Mouse (Mus musculus): ENCODE results near the gene Tmcc3.
A peak's percentile ranks its signal among the peaks of the same experiment; 100 is the strongest.

Tmcc3 gene

DNA sequence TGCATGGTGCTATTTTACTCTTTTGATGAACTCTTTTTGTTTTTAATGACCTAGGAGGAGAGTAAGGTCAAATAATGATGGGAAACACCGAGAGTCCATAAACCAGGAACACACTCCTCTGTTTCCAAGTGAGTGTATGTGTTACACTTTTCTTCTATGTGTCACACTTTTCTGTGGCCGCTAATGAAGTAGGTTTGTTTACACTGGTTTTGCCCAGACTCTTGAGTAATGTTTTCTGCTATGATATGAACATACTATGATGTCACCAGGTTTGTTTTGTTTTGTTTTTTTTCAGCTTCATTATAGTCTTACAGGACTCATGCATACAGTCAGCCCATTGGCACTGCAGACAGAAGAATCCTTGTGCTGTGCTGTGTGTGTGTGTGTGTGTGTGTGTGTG is 243.6 kb downstream of the Tmcc3 start:
- no peak for DNase-seq

- no peak for DNase-seq
Measured at GRCm38 (mm10) chr10:94557428-94558149, 245.8 kb downstream of the Tmcc3 start.

DNA sequence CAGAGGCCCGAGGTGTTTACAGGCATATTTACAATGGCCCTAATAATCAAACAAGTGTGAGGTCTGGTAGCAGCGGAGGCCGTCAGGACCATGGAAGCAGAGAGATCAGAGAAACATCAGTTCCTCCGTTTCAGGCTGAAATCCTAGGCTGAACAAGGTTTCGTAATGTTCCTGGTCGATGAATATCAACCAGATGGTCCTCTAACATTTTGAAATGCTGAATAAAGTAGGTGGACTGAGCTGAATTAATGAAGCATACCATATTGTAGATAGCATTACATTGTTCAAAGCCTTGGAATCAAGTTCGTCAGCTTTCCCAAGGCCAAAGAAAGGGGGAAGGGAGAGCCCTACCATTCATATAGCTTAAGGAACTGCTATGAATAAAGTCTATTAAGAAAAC is 247.1 kb downstream of the Tmcc3 start:
- no peak for DNase-seq

GRCm38 (mm10) chr10:94561351-94561750 is 249.6 kb downstream of the Tmcc3 start:
- no peak for DNase-seq

DNA sequence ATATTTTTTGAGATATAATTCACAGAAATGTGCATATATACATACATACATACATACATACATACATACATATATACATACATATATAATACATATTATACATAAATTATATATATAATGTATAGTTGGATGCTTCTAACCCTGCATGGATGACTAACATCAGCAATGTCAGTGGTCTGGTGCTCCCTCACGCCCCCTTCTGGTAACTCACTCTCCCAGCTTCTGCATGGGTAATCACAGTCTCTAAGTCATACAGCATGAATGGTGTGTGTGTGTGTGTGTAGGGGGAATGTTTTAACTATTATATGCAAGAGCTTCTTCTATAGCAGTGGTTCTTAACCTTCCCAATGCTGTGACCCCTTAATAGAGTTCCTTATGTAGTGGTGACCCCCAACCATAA is 250.4 kb downstream of the Tmcc3 start:
- no peak for DNase-seq

GRCm38 (mm10) chr10:94562991-94563390 is 251.2 kb downstream of the Tmcc3 start:
- DNase-seq: no peak

DNA sequence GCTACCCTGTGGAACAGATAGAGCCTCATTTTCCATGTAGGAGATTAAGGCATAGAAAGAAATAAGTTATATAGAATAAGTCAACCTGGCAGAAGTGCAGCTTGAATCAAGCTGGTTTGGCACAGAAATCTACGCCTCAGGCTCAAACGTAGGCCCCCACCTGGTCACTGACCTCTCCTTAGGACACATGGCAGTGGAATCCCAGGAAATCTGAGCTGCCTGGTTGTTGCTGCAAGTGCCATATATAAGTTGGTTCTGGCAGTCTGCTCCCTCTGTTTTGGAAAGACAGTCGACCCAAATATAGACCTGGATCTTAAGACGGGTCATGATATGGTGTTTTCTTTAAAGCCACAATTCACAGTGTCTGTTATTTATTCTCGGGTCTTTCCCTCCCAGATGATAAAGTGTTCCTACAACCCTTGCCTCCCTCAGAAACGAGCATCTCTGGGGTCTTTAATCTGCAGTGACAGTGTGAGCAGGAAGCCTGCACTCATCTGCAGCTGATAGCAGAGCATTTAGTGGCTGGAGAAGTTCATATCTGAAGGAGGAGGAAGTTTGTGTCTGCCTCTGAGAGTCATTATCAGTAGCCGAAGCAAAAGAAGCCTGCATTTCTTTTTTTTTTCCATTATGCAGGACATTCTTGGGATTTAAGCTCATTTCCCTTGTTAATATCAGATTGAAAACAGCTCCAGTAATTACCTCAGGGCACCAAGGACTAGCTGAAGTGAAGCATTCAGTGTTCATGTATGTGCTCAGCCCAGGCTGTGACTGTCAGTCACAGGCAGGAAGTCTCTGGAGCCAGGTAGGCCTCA is 253.9 kb downstream of the Tmcc3 start:
- DNase-seq: no peak

DNA sequence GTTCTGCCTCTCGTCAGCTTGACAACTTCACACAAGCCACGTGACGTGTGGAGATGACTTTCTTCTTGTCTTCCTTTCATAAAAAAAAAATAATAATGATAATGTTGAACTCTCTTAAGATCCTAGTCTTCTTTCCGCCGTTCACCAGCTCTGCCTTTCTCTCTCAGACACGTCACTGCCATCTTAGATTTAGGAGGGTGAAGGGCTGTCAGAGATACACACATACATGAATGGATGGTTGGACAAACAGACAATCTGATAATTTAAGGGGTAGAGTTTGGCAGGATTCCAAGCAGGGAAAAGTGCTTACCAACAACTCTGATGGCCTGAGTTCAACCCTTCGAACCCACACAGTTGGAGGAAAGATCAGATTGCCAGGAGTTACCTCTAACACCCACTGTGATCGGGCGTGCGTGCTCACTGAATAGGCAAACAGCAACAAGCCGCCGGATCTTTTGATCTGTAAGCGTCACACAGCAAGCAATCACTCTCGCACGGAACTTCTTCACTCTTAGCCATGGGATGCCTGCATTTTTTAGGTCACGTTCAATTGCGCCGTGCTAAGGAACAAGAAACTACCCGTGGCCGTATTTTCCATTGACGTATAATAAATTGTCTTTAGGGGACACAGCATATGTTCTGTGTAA is 254.6 kb downstream of the Tmcc3 start:
- no peak for DNase-seq

DNA sequence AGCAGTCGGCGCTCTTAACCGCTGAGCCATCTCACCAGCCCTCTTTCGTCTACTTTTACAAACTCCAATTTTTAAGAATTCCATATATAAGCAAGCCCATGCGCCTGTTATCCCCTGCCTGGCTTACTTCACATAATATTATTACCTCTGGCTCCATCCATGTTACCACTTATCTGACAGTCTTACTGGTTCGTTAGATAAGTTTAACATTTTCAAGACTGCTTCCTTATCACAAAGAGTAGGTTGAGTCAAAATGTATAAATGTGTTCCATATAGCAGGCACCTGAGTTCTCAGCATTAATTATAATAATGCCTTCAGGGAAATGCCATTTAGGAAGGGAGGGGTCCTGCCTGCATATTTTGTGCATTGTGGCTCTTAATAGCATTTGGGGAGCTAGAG is 255.5 kb downstream of the Tmcc3 start:
- no peak for DNase-seq

DNA sequence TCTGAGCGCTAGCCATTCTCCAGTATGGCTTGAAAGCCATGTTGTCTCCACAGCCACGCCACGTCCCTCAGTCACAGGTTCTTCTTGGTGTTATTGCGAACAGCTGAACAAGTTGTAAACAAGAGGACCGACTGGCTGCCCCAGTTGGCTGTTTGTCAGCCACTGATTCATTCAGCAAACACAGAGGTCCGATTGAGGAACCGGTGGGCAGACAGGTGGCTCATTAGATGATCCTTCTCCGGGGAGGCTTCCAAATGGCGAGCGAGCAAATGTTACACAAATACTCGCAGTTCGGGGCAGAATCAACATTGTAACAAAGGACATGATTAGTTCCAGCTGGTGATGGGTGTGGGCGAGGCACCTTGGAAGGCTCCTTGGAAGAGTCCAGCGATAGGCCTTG is 256.2 kb downstream of the Tmcc3 start:
- no peak for DNase-seq

GRCm38 (mm10) chr10:94568867-94569266 is 257.1 kb downstream of the Tmcc3 start:
- no peak for DNase-seq

GRCm38 (mm10) chr10:94569731-94570130 is 258.0 kb downstream of the Tmcc3 start:
- DNase-seq: no peak

DNA sequence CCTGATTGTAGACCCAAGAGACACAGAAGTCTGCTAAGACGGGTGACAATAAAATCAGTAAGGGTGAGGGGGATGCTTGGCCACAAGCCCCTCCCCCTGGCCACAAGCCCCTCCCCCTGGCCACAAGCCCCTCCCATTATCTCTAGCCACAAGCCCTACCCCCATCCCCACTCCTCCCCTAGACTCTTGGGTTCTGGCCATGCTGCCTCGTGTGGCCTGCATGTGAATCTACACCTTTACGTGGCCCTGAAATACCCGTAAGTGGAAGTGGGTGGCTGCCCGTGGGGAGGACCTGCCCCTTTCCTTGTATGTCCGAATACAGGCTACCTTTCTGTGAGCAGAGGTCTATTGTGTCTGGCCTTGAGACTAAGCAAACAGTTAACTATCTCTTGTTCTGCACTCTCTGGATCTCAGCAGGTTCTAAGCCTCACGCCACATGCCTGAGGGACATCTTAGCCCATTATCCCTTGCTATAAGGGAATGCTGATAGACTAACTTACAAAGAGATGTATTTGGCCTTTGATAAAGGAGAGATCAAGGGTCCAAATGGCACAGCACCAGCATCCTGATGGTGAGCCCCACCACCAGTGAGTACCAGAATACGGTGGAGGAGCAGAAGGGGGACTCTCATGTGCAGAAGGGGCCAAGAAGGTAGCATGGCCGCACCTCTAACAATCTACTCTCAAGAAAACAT is 260.3 kb downstream of the Tmcc3 start:
- no peak for DNase-seq

GRCm38 (mm10) chr10:94572772-94573171 is 261.0 kb downstream of the Tmcc3 start:
- DNase-seq: no peak

GRCm38 (mm10) chr10:94574451-94575333 is 262.9 kb downstream of the Tmcc3 start:
- no peak for DNase-seq

DNA sequence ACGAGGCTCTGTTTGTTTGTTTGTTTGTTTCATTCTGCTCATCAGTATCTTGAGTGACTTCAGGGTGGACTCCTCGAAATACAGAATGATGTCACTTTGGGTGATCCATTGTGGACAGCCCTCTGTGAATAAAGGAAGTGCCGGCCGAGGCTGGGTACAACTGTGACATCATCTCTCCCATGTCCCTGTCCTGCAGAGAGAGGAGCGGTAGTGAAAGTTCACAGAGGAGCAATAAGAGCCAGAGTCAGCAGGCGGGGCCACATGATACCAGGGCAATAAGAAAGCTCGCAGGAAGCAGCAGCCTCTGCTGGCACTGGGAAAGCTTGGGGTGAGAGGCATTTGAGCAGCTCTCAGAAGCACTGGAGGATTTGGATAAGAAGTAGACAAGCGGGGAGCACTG is 264.2 kb downstream of the Tmcc3 start:
- DNase-seq: no peak

GRCm38 (mm10) chr10:94578870-94579269 is 267.1 kb downstream of the Tmcc3 start:
- DNase-seq: no peak

DNA sequence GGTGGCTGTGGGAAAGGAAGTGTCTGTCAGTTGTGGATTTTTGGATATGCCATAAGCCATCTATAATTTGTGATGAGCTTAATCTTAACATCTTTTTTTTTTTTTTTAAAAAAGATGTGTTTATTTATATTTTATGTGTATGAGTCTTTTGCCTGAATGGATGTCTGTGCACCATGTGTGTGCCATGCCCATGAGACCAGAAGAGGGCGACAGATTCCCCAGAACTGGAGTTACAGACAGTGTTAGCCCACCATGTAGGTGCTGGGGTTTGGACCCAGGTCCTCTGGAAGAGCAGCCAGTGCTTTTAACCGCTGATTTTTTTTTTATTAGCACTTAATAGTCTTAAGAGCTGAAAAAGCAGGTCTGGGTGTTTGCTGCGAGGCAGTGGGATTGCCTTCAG is 269.6 kb downstream of the Tmcc3 start:
- no peak for DNase-seq

DNA sequence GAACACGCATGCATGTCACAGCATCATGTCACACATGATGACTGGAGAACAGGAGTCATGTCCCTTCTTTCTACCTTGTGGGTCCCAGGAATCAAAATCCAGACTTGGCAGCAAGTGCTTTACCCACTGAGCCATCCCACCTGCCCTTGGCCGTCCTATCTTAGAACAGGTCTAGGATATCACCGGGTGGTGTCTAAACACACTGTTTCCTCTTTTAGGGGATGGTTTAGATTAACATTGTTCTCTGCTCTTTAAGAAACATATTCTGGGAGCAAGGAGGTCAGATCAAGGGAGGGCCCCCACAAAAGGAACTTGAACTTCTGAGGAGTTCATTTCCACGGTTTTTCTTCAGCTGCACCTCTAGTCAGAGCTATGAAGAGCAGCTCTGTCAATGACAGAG is 272.0 kb downstream of the Tmcc3 start:
- DNase-seq: no peak

GRCm38 (mm10) chr10:94584851-94585359 is 273.2 kb downstream of the Tmcc3 start:
- DNase-seq: no peak

DNA sequence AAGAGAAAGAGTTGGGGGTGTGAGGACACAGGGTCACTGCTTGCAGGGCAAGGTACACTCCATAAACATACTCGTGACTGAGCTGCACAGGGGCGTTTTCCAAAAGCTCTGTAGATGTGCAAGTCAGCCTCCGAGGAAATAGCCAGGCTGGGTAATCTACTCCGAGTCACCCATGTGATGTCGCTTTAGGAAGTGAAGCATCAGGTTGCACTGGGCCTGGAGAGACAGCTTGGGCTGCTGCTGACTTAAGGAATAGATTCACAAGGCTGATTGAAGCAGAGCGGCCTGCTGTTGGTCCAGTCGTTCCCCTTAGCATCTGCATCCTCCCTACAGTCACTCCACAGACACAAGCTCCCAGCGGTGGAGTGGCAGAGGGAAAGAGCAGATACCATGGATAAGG is 274.1 kb downstream of the Tmcc3 start:
- peak; percentile 41 for DNase-seq

GRCm38 (mm10) chr10:94588976-94589375 is 277.2 kb downstream of the Tmcc3 start:
- no peak for DNase-seq

Data from embryo, embryonic 11 days (tissue).